Comparison of ENCODE assay signal across 8 mouse cellular contexts in the genomic region with DNA sequence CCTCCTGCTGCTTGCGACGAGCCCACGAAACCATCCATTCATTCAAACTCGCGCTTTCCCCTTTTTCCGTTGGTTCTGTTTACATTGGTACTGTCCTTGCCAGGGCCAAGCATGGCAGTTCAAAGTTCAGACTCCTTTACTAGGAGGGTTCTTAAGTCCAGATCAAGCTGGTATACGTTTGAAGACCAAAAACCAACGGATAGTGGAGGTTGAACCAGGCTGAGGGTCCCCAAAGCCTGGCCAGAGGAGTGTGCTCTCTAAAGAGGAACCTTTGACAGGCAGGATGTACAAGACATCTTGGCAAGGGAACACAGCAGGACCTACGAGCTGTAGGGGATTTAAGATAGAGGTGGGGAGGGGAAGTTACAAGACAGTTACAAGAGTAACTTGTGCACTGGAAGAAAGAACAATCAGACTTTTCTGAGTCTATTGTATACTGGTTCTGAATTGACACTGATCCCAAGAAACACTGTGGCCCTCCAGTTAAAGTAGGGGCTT. TPM values are rescaled to one million over a fixed set of nuclear protein-coding genes. Genes with fewer than 3 reads are reported as not detected.
A peak's percentile ranks its signal among the peaks of the same experiment; 100 is the strongest.
DNase-seq lines count a peak whose midpoint lies in the region; ATAC-seq and TF ChIP-seq lines count a peak whose summit lies in the region.

No protein-coding gene starts in this region.

- no peak overlapping the region for H3K27ac ChIP-seq in kidney, embryonic 14.5 days (ENCODE audit: low read depth, low read length)
- no peak overlapping the region for H3K27ac ChIP-seq in cortical plate, adult 2 months (ENCODE audit: insufficient read depth, low read length)
- 0 out of 2 replicates have a peak overlapping the region, but pooled peaks have one; percentile 74 for H3K27ac ChIP-seq in intestine, embryonic 15.5 days

- WGBS in kidney, embryonic 14.5 days: 4% methylated on average over 9 of the region's 9 CpGs
- WGBS in intestine, embryonic 15.5 days: 5% methylated on average over 9 of the region's 9 CpGs

- TF ChIP-seq POLR2A in cortical plate, adult 2 months (IDR thresholded peaks at IDR 0.05; ENCODE audit: extremely low read depth, insufficient read depth, low read length): no peak
- TF ChIP-seq POLR2A in myocyte (IDR thresholded peaks at IDR 0.05; ENCODE audit: insufficient read length, low read depth): no peak

- no peak for DNase-seq in kidney, postnatal 4 days
- no peak for DNase-seq in right cerebral cortex, postnatal 4 days
- no peak for DNase-seq in cerebellum, postnatal 14 days
- no peak for DNase-seq in thymus, postnatal 36 days

- H3K9me3 ChIP-seq in kidney, embryonic 14.5 days (ENCODE audit: control insufficient read depth, low read length): no peaks in the 10 kb centered on the region
- H3K9me3 ChIP-seq in intestine, embryonic 15.5 days: no peaks in the 10 kb centered on the region

- no peaks in the 10 kb centered on the region for H3K36me3 ChIP-seq in kidney, embryonic 14.5 days (ENCODE audit: control insufficient read depth, insufficient read depth, low read length)
- H3K36me3 ChIP-seq in intestine, embryonic 15.5 days: no peaks in the 10 kb centered on the region
- H3K36me3 ChIP-seq in myocyte (ENCODE audit: control insufficient read depth, insufficient read depth): no peaks in the 10 kb centered on the region

- no peaks in the 10 kb centered on the region for H3K27me3 ChIP-seq in kidney, embryonic 14.5 days (ENCODE audit: control insufficient read depth, insufficient read depth, low read length)
- no peaks in the 10 kb centered on the region for H3K27me3 ChIP-seq in intestine, embryonic 15.5 days (replicated peaks)
- no peaks in the 10 kb centered on the region for H3K27me3 ChIP-seq in myocyte (ENCODE audit: control insufficient read depth, insufficient read depth, insufficient read length)

- peak overlapping the region; percentile 34 for H3ac ChIP-seq in myocyte (ENCODE audit: control insufficient read depth, insufficient read length)

- peak overlapping the region; percentile 65 for H3K9ac ChIP-seq in kidney, embryonic 14.5 days (ENCODE audit: low read depth, low read length)
- peak overlapping the region; percentile 68 for H3K9ac ChIP-seq in intestine, embryonic 15.5 days

- no peak; the same call in 1 of the 2 replicates for ATAC-seq in kidney, embryonic 14.5 days (ENCODE audit: low FRiP score, low TSS enrichment)
- no peak for ATAC-seq in intestine, embryonic 15.5 days

- H3K4me3 ChIP-seq in kidney, embryonic 14.5 days (ENCODE audit: low read length): peak overlapping the region; percentile 62
- peak overlapping the region; percentile 44 for H3K4me3 ChIP-seq in cortical plate, adult 2 months (ENCODE audit: insufficient read depth, low read length)
- peak overlapping the region; percentile 65 for H3K4me3 ChIP-seq in intestine, embryonic 15.5 days (replicated peaks)
- peak overlapping the region; percentile 56 for H3K4me3 ChIP-seq in myocyte

- TF ChIP-seq CTCF in cortical plate, adult 2 months (IDR thresholded peaks at IDR 0.05; ENCODE audit: extremely low read depth, insufficient read depth, low read length): 0 out of 2 replicates have a peak, but pooled peaks have one; percentile 6

- H3K4me2 ChIP-seq in kidney, embryonic 14.5 days (replicated peaks; ENCODE audit: low read depth, low read length): peak overlapping the region; percentile 52
- peak overlapping the region; percentile 92 for H3K4me2 ChIP-seq in intestine, embryonic 15.5 days (replicated peaks)
- H3K4me2 ChIP-seq in myocyte (ENCODE audit: low read depth): peak overlapping the region; percentile 90

- H3K4me1 ChIP-seq in kidney, embryonic 14.5 days (ENCODE audit: control insufficient read depth, insufficient read depth, low read length): peaks cover 33% of the 10 kb centered on the region
- H3K4me1 ChIP-seq in cortical plate, adult 2 months (ENCODE audit: control insufficient read depth, insufficient read depth, low read length): no peaks in the 10 kb centered on the region
- H3K4me1 ChIP-seq in intestine, embryonic 15.5 days (replicated peaks): peaks cover 26% of the 10 kb centered on the region

- H3K79me2 ChIP-seq in myocyte (ENCODE audit: control insufficient read depth, insufficient read depth): peaks cover 36% of the 10 kb centered on the region

TF ChIP-seq in myocyte, 11 proteins besides CTCF, POLR2A, EP300 and RAD21:
- TF ChIP-seq TCF3 (IDR thresholded peaks at IDR 0.05; ENCODE audit: insufficient read length, low read depth): no peak
- TF ChIP-seq E2F4 (IDR thresholded peaks at IDR 0.05; ENCODE audit: insufficient read depth): no peak
- TF ChIP-seq REST (IDR thresholded peaks at IDR 0.05; ENCODE audit: insufficient read depth, insufficient read length): no peak
- TF ChIP-seq USF1 (IDR thresholded peaks at IDR 0.05; ENCODE audit: low read depth): no peak
- no peak for TF ChIP-seq SRF (IDR thresholded peaks at IDR 0.05; ENCODE audit: control insufficient read depth, insufficient read length, low read depth)
- TF ChIP-seq TCF12 (IDR thresholded peaks at IDR 0.05; ENCODE audit: insufficient read depth, poor library complexity, severe bottlenecking): no peak
- TF ChIP-seq CEBPB (IDR thresholded peaks at IDR 0.05; ENCODE audit: insufficient read depth, poor library complexity, severe bottlenecking): no peak

RNA-seq across cellular contexts. Expression of a gene that starts 0.6 kb away (rescaled TPM):
- polyA plus RNA-seq in kidney, embryonic 14.5 days (2014; fragmentation: Nextera tagmentation; extraction: Ambion mirVana): 10.4 and 22.8 TPM in 2 replicates
- polyA plus RNA-seq in cortical plate, adult 2 months (2012; rRNA removed): 3.3 TPM in 2 replicates
- polyA plus RNA-seq in intestine, embryonic 15.5 days (2015; fragmentation: Nextera tagmentation; extraction: Ambion mirVana): 29.2 and 30.0 TPM in 2 replicates
- 11.1 TPM for polyA plus RNA-seq in myocyte (2012; fragmentation: generic; extraction: Trizol)

RNA-seq across cellular contexts. Expression of a gene that starts 22.0 kb away (rescaled TPM):
- polyA plus RNA-seq in kidney, embryonic 14.5 days (2014; fragmentation: Nextera tagmentation; extraction: Ambion mirVana): 0.21 and 0.43 TPM in 2 replicates
- polyA plus RNA-seq in cortical plate, adult 2 months (2012; rRNA removed): 1.0 and 1.6 TPM in 2 replicates
- polyA plus RNA-seq in intestine, embryonic 15.5 days (2015; fragmentation: Nextera tagmentation; extraction: Ambion mirVana): 0.10 and 0.63 TPM in 2 replicates
- 0.16 TPM for polyA plus RNA-seq in myocyte (2012; fragmentation: generic; extraction: Trizol)

RNA-seq across cellular contexts. Expression of a gene that starts 26.0 kb away (rescaled TPM):
- polyA plus RNA-seq in kidney, embryonic 14.5 days (2014; fragmentation: Nextera tagmentation; extraction: Ambion mirVana): not detected in 2 replicates
- polyA plus RNA-seq in cortical plate, adult 2 months (2012; rRNA removed): 6.5 and 9.7 TPM in 2 replicates
- not detected in 2 replicates for polyA plus RNA-seq in intestine, embryonic 15.5 days (2015; fragmentation: Nextera tagmentation; extraction: Ambion mirVana)
- 0.18 TPM for polyA plus RNA-seq in myocyte (2012; fragmentation: generic; extraction: Trizol)
